Mouse (Mus musculus) intestine, postnatal 0 days (tissue): ENCODE measurements around the gene Dirc2. TPM values are rescaled to one million over a fixed set of nuclear protein-coding genes. Genes with fewer than 3 reads are reported as not detected.

Experiments
- ATAC-seq: fragments of 200-750 bp; cut with Nextera tagmentation; 2 replicates; pipeline ENCODE4 v1.8.0; 2017; ENCODE audit warnings: mild to moderate bottlenecking, moderate TSS enrichment, moderate library complexity
- H3K27ac ChIP-seq: fragments of 300-500 bp; sonication (generic); 2 replicates; pipeline ENCODE4 v1.5.1; 2014; ENCODE audit warnings: mild to moderate bottlenecking, low read depth, low read length, moderate library complexity
- H3K27me3 ChIP-seq: fragments of 300-500 bp; sonication (generic); replicated peaks from 2 replicates; pipeline ENCODE4 v1.6.1; 2014; ENCODE audit warnings: low read length, mixed read lengths; ENCODE audit not compliant: control insufficient read depth, insufficient read depth
- H3K36me3 ChIP-seq: fragments of 300-500 bp; sonication (generic); 2 replicates; pipeline ENCODE4 v1.6.1; 2014; ENCODE audit warnings: mild to moderate bottlenecking, moderate library complexity; ENCODE audit not compliant: control insufficient read depth, insufficient read depth
- H3K4me1 ChIP-seq: fragments of 300-500 bp; sonication (generic); replicated peaks from 2 replicates; pipeline ENCODE4 v1.6.1; 2014; ENCODE audit warnings: antibody characterized with exemption, low read length, mixed read lengths; ENCODE audit not compliant: control insufficient read depth, insufficient read depth
- H3K4me2 ChIP-seq: fragments of 300-500 bp; sonication (generic); replicated peaks from 2 replicates; pipeline ENCODE4 v1.6.1; 2014; ENCODE audit warnings: low read depth, mild to moderate bottlenecking, moderate library complexity
- H3K4me3 ChIP-seq: fragments of 300-500 bp; sonication (generic); 2 replicates; pipeline ENCODE4 v1.5.1; 2014; ENCODE audit warnings: low read depth, low read length
- H3K9ac ChIP-seq: fragments of 300-500 bp; sonication (generic); 2 replicates; pipeline ENCODE4 v1.6.1; 2014; ENCODE audit warnings: mild to moderate bottlenecking, low read depth, low read length
- H3K9me3 ChIP-seq: fragments of 300-500 bp; sonication (generic); 2 replicates; pipeline ENCODE4 v1.6.1; 2016; ENCODE audit warnings: mixed run types; ENCODE audit not compliant: control insufficient read depth
- CTCF ChIP-seq: sonication (generic); IDR thresholded peaks from 2 replicates; pipeline ENCODE4 v1.5.1; 2016; ENCODE audit warnings: low read depth, mild to moderate bottlenecking, control low read depth, antibody characterized with exemption, moderate library complexity
- WGBS: fragments of 180-500 bp; shearing (Covaris S2); extraction: QIAGEN DNeasy Blood & Tissue Kit; methylation state at CpG from one replicate; pipeline ENCODE4 v1.1.7; 2014; 5-methylcytosine and 5-hydroxymethylcytosine counted together
- polyA plus RNA-seq: library from polyadenylated mRNA; unstranded; fragments of >200 nt; fragmentation: Nextera tagmentation; extraction: Ambion mirVana; gene quantifications from 2 replicates; pipeline ENCODE4 v1.2.1, GENCODE M21; 2015

The Dirc2 gene
- polyA plus RNA-seq, 1 experiment from 2014 or later = 22.0 TPM

GRCm38 (mm10) chr16:35769878-35770657 lies 912 bp upstream of the Dirc2 start, which contains the start of gene Hspbap1:
TSS of gene Hspbap1 (plus strand) at chr16:35770375.
- TF ChIP-seq CTCF = no peak
- under 1% methylated on average over 50 of the region's 51 CpGs for WGBS
- Histone ChIP-seq H3K9ac (peak within 1 kb of the TSS; percentile 88), H3K4me3 (peak within 1 kb of the TSS; percentile 74), H3K36me3 (no peaks in the 10 kb centered on the region), H3K9me3 (no peaks in the 10 kb centered on the region), H3K27ac (peak within 1 kb of the TSS; percentile 94), H3K4me2 (peak within 1 kb of the TSS; percentile 93), H3K27me3 (no peaks in the 10 kb centered on the region), H3K4me1 (peaks cover 13% of the 10 kb centered on the region)
- ATAC-seq = peak; percentile 78

- peak overlapping the region; percentile 93 for H3K4me2 ChIP-seq
- no peak for ATAC-seq
- no peaks in the 10 kb centered on the region for H3K9me3 ChIP-seq
- peaks cover 13% of the 10 kb centered on the region for H3K4me1 ChIP-seq
- peak overlapping the region; percentile 94; the same call in 1 of the 2 replicates for H3K27ac ChIP-seq
- H3K36me3 ChIP-seq = no peaks in the 10 kb centered on the region
- TF ChIP-seq CTCF = no peak
- WGBS = 32% methylated on average over 6 of the region's 6 CpGs
- H3K9ac ChIP-seq = peak overlapping the region; percentile 88
- H3K27me3 ChIP-seq = no peaks in the 10 kb centered on the region
- H3K4me3 ChIP-seq = peak overlapping the region; percentile 74
These were observed 729 bp downstream of the Dirc2 start for GRCm38 (mm10) chr16:35768469-35768784.

GRCm38 (mm10) chr16:35766366-35766765 lies 2.8 kb downstream of the Dirc2 start:
- no peaks in the 10 kb centered on the region for H3K36me3 ChIP-seq
- H3K4me3 ChIP-seq = no peak overlapping the region
- WGBS = 78% methylated on average over 3 of the region's 3 CpGs
- no peaks in the 10 kb centered on the region for H3K27me3 ChIP-seq
- peaks cover 12% of the 10 kb centered on the region for H3K4me1 ChIP-seq
- no peak for TF ChIP-seq CTCF
- no peak overlapping the region for H3K4me2 ChIP-seq
- H3K9me3 ChIP-seq = no peaks in the 10 kb centered on the region
- ATAC-seq = no peak
- H3K27ac ChIP-seq = no peak overlapping the region
- H3K9ac ChIP-seq = no peak overlapping the region

DNA sequence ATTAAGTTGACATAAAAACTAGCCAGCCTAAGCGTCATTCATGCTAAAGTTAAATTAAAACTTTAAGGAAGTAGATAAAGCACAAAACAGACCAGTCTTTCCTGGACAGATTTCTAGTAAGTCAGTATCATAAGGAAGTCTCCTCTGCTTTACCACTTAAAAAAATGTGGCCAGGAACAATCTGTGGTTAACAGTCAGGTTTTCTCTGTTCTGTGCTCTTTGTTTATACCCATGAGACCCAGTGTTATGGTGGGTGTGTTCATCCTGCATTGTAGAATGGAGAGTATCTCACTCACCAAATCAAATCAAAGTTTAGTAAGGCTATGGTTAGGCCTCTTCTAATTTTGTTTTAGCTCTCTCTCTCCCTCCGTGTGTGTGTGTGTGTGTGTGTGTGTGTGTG lies 3.7 kb downstream of the Dirc2 start:
- 40% methylated on average over 2 of the region's 2 CpGs for WGBS
- H3K27ac ChIP-seq = no peak overlapping the region
- no peak overlapping the region for H3K4me3 ChIP-seq

DNA sequence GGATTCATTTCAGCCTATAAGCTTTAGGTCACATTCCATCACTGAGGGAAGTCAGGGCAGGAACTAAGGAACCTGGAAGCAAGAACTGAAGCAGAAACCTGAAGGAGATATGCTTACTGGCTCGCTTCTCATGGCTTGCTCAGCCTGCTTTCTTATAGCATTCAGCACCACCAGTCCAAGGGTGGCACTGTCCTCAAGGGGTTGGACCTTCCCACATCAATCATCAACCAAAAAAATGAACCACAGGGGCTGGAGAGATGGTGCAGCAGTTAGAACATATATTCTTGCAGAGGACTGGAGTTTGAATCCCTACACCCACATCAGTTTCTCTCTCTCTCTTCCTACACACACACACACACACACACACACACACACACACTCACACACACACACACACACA lies 4.2 kb downstream of the Dirc2 start:
- WGBS = 76% methylated on average over 1 of the region's 1 CpGs
- Histone ChIP-seq H3K9me3 (no peaks in the 10 kb centered on the region), H3K4me2 (no peak overlapping the region), H3K27ac (no peak overlapping the region), H3K9ac (no peak overlapping the region), H3K4me3 (no peak overlapping the region), H3K4me1 (peaks cover 7% of the 10 kb centered on the region; the same call in 1 of the 2 replicates), H3K27me3 (no peaks in the 10 kb centered on the region), H3K36me3 (no peaks in the 10 kb centered on the region)
- no peak for ATAC-seq
- TF ChIP-seq CTCF = 0 out of 2 replicates have a peak, but pooled peaks have one; percentile 19

More for the DNA sequence above, 3.7 kb downstream of the Dirc2 start:
- no peak for ATAC-seq
- H3K27me3 ChIP-seq = no peaks in the 10 kb centered on the region
- H3K4me1 ChIP-seq = peaks cover 7% of the 10 kb centered on the region; the same call in 1 of the 2 replicates
- H3K4me2 ChIP-seq = no peak overlapping the region
- no peak overlapping the region for H3K9ac ChIP-seq
- no peaks in the 10 kb centered on the region for H3K9me3 ChIP-seq
- no peak for TF ChIP-seq CTCF
- no peaks in the 10 kb centered on the region for H3K36me3 ChIP-seq

- no peak for ATAC-seq
- no peaks in the 10 kb centered on the region for H3K27me3 ChIP-seq
- no peak for TF ChIP-seq CTCF
- H3K36me3 ChIP-seq = no peaks in the 10 kb centered on the region
- H3K27ac ChIP-seq = no peak overlapping the region
- WGBS = 62% methylated on average over 11 of the region's 11 CpGs
- H3K4me3 ChIP-seq = no peak overlapping the region
- H3K9ac ChIP-seq = no peak overlapping the region
- H3K4me2 ChIP-seq = no peak overlapping the region
- H3K9me3 ChIP-seq = no peaks in the 10 kb centered on the region
- peaks cover 7% of the 10 kb centered on the region; the same call in 1 of the 2 replicates for H3K4me1 ChIP-seq
These were observed 5.4 kb downstream of the Dirc2 start for GRCm38 (mm10) chr16:35763590-35764296.
